Mouse (Mus musculus): ENCODE results near the gene Golph3.
A peak's percentile ranks its signal among the peaks of the same experiment; 100 is the strongest.
"Not testable (repeated sequence)": the region's sequence is repeated elsewhere in the genome, so short reads cannot be mapped to it uniquely, and the experiment has no call there.

Gene Golph3

DNA sequence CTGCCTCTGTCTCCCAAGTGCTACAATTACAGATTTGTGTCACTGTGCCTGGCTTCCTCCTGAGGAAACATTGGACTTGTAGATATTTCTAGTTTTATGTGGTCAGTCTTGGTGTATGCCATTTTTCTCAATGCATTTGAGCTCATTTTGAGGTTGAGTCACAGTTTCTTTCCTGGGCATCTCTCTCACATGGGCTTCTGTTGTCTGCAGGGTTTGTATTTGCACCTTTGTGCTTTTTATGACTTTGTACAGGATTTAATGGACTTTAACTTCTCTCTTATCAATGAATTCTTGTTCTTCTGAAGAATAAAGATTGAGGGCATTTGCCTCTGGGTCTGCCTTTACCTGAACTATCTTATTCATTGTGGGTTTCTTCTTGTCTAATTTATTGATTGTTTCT is 36.2 kb downstream of the Golph3 start:
- no peak for DNase-seq (ENCODE audit: low read depth, low spot score)

DNA sequence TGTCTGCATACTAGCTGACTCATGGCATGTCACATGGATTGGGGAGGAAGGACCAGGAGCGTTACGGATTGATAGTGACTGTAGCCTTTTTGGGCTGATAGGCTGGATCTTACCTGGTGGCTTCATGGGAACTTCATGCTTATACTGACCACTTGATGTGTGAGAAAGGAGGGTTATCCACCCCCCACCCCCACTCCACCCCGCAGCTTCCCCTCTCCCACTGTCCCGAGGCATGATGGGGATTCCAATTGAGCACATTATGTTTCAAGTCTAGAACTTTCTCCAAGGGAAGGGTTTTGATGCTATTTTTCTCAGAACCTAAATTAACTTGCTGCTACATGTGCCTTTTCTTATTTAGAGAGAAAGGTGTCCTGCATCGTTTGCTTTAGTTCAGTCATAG is 37.1 kb downstream of the Golph3 start:
- DNase-seq (ENCODE audit: low read depth, low spot score): no peak

DNA sequence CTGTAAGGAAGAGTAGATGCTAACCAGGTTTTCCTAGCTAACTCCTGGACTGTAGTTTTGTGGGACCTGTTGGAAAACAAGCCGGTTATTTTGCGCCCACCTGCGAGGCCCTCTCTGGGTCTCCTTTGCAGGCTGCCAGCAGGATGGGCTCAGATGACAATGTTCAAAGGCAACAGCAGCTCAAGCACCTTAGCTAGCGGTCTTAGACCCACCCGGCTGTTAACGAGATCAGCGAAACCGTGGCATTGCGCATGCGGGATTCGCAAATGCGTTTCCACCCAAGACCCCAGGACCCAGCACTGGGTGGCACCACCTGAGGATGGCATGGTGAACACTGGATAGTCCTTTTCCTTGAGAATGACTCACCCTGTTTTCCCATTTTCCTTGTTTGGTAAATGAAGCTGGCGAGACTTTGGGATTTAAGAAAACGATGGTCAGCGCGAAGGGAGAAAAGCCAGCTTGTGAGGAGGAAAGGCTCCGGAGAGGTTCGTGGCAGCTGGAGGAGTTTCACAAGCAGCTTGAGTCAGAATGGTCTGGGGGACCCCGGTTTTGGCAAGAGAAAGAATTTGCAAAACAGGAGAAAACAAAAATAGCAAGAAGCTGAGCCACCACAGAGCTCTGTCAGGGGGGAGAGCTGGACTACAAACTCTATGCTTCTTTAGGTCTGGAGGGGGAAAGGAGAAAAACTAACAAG is 39.4 kb downstream of the Golph3 start:
- DNase-seq (ENCODE audit: low read depth, low spot score): no peak

DNA sequence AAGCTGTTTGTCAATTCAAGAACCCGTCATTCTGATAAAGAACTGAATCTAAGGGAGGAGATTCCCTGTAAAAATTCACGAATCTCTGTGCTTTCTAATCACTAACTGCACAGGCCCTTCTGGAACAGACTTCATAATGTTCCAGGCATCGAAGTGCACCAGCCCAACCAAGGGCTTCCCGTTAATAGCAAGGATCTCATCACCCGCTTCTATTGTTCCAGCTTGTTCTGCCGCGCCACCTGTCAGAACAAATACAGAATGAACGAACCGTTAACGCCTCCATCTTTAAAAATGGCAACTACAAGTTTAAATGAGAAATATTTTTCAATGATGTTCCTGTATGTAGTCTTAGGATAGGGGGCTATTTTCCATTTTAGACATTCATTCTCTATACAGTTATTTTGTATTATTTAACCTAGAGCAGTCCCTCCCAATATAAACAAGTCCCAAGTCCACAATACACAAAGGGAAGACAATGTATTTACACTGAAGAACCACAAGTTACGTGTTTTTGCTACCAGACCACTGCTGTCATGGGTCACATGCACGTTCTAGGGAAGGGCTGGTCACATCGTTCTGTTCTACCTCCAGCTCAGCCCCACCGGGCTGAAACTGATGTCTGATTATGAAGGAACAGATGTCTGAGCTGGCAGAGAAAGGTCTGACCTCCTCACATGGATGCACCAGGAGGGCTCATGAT is 40.9 kb downstream of the Golph3 start:
- no peak for DNase-seq (ENCODE audit: low read depth, low spot score)

DNA sequence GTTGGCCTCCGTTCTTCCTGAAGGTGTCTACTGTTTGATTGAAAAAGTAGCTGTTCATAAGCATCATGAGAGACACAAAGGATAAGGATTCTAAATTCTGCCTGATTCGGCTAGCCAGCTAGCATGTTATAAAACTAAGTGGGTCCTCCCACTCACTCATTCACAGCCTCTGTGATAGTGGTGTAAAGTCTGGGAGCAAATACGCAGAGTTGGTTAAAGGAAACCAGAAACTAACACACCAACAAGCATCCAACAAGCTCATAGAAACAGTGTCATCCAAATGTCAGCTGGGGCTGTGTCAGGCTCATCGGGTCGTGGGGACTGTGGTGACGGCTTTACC is 41.4 kb downstream of the Golph3 start:
- no peak for DNase-seq (ENCODE audit: low read depth, low spot score)

DNA sequence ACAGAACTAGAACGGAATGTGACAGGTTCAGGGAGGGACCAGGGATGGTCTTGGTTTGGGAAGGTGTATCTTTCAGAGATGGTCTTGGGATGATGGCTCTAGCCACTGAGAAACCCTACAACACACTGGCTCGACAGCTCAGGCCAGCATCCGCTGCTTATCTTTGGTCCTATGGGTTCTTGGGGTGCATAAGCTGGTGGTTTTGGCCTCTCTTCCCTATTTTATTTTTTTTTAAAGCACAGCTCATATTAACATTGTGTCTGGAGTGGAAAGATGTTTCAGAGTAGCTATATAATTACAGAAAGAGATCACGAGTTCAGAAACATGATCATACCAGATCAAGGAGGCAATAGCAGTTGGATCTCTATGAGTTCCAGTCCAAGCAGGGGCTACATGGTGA is 42.8 kb downstream of the Golph3 start:
- no peak for DNase-seq (ENCODE audit: low read depth, low spot score)

DNA sequence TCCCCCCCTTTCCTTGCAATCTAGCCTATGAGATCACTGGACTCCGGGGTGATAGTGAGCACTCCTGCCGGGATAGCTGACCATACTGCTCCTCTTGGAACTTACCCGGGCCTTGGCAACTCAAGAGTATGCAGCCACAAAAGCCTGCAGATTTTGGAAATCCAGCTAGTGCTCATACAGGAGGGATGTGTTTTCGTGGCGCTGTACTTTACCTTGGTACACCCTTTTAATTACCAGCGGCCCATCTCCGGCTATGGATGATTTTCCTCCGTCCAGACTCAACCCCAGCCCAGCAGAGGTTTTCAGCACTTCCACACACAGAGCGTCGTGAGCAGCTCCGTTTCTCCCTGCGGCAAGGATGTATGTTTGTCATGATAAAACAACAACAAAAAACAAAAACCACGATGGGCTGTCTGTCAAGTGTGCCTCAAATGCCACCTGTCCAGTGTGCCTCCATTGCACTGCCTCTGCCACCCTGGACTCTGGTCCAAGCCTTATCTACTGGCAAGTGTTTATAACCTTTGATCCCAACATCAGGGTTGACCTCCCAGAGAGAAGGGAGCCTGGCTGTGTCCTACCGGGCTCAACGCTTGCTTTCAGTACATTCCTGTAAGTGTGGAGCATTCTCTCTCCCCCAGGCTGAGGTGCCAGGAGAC is 44.3 kb downstream of the Golph3 start:
- no peak for DNase-seq (ENCODE audit: low read depth, low spot score)

DNA sequence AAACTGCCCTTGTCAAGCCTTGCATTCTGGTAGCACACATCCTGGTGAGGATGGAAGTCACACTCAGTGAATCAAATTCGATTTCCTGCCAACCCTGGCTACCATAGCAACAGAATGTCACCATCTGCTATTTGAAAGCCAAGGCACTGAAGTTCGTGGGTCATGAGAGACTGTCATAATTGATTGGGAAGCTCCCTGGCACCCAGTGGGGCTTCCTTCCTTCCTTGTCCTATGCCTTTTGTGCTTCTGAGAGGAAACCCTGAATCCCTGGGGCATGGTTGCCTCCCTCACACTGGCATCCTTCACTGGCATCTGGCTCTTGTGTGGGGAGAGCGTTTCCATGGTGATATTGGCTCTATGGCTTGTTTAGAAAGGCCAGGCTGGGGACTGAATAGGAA is 44.8 kb downstream of the Golph3 start:
- no peak for DNase-seq (ENCODE audit: low read depth, low spot score)

DNA sequence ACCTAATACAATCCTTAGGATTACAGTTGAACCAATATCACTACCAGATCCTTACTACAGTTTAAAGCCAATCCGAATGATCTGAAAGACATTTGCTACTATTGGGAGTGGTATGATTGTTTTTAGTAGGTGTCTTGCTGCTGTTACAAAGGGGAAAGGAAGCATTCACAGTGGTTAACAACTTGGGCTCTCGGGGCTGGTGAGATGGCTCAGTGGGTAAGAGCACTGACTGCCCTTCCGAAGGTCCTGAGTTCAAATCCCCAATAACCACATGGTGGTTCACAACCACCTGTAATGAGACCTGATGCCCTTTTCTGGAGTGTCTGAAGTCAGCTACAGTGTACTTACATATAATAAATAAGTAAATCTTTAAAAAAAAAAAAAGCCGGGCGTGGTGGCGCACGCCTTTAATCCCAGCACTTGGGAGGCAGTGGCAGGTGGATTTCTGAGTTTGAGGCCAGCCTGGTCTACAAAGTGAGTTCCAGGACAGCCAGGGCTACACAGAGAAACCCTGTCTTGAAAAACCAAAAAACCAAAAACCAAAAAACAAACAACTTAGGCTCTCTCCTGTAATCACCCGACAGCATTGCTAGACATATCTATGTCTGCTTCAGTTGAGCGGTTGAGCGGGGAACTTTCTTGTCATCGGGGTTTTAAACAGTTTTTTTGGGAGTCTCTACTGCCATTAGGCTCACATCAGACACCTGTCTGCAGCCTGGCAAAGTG is 45.5 kb downstream of the Golph3 start:
- not testable (repeated sequence) for DNase-seq (ENCODE audit: low read depth, low spot score)

DNA sequence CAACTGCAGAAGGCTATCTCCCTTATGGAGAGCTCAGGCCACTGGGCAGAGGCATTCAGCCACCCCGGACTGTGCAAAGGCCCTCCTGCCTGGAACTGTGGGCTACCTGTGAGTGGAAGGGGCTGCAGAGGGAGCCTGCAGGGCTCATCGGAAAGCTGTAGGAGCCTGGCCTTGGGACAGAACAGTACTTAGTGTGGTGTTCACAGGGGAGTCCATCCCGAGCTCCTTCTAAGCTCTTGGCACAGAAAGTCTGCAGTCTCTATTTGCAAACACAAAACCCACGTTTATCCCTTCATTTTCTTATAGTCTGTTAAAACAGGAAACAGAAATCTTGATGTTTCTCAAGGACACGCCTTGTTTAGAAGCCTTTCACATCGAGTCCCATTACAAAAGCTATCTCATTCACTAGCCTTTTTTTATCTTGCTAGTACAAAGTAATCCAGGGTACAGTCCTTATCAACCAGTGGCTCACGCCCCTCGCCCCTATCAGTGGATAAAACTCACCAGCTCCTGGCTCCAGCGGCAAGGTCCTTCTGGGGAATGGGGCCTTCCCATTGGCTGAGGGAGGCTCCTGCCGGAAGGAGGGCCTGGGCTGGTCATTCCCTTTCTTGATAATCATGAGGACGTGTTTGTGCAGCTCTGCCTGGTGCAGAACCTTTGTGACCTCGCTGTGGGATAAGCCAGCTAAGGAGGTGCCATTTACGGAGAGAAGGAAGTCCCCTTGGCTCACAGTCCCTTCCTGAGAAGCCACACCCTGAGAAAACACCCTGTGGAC is 46.2 kb downstream of the Golph3 start:
- DNase-seq (ENCODE audit: low read depth, low spot score): no peak

DNA sequence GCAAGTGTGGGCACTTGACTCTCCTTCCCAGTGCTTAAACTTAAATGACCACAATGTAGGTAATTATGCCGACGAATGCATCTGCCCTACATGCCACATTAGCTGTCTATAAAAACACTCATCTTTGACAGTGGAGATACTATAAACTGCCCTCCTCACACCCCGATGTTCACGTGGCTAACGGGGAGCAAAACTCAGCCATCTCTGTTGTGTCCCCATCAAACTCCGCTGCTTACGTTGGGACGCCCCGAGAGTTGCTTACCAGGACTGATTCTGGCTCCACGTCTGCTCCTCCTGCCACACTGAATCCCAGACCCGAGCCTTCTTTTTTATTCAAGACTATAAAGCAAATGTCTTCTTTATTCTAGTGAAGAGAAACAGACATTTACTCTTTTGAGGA is 47.1 kb downstream of the Golph3 start:
- no peak for DNase-seq (ENCODE audit: low read depth, low spot score)

DNA sequence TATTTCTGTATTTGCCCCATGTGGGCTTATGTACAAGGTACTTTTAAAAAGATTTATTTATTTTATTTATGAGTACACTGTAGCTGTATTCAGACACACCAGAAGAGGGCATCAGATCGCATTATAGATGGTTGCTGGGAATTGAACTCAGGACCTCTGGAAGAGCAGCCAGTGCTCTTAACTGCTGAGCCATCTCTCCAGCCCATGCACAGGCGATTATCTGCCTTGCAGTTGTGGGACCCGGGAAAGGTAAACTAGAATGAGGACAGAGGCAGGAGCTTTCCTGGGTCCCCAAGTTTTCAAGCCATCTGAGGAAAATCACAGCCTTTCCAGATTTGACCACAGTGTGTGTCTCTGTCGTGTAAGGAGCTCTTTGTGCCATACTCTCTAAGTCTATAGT is 47.6 kb downstream of the Golph3 start:
- no peak for DNase-seq (ENCODE audit: low read depth, low spot score)

DNA sequence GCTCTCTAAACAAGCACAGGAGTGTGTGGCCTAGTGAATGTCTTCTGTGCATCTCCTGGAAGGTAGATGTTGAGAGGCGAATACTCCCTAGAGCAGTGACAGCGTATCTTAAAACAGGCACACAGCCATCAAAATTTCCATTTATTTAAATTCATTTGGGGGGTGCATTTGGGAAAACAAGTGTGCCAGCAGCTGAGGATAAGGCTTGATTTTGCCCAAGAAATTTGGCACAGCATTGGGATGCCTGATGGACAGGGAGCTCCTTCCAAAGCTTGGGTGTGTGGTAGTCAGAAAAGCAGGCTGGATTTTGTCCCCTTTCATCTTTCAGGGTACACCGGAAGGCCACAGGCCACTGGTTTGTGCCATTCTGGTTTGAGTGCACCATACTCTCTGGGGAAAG is 48.8 kb downstream of the Golph3 start:
- DNase-seq (ENCODE audit: low read depth, low spot score): no peak

DNA sequence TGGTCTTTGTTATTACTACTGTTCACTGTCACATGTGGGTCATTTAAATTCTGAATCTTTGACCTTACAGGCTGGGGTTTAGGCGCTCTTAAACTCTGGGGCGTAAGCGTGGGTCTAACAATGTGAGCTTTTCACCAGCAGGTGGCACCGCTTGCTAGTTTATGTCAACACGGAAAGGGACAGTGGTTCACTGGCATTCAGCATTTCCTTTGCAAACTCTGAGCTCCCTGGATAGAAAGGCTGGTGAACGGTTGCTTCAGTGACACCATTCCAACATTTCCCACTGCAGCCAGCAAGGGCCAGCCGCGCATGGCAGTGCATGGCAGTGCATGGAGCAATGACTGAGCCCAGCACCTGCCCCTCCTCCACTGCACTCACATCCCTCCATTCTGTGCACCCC is 49.9 kb downstream of the Golph3 start:
- peak; percentile 64 for DNase-seq (ENCODE audit: low read depth, low spot score)

DNA sequence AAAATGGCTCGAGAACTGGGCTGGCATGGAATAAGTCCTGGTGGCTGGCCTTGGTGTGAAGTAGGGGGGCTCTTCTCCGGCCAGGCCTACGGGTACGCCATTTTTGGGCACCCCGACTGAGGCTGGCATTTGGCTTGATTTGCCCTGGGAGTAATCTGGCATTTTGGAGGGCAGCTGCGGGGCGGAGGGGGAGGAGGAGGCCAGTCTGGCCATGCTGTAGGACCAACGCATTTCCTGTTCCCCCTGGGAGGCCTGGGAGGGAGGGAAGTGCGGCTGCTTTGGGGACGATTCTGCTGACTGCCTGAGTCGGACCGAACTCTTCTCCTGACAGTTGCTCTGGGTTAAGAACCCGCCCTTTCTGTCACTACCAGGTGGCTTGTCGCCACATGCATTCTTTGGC is 52.2 kb downstream of the Golph3 start:
- DNase-seq (ENCODE audit: low read depth, low spot score): no peak

DNA sequence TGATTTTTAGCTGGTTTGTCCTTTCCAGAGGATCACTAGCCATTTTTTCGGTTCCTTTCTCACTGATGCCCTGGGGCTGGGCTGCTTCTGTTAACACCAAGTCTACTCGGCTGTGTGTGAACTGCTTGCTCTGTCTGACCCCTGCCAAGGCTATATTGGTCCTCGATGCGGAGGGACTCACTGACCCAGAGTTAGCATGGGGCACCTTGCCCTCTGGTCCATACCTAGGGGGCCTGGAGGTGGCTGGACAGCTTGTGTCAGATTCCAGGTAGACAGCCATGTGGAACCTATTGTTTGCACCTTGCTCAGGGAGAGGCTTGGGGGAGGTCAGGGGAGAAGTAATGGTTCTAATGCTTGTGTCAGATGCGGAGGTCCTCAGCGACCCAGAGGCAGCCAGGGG is 52.7 kb downstream of the Golph3 start:
- DNase-seq (ENCODE audit: low read depth, low spot score): no peak

DNA sequence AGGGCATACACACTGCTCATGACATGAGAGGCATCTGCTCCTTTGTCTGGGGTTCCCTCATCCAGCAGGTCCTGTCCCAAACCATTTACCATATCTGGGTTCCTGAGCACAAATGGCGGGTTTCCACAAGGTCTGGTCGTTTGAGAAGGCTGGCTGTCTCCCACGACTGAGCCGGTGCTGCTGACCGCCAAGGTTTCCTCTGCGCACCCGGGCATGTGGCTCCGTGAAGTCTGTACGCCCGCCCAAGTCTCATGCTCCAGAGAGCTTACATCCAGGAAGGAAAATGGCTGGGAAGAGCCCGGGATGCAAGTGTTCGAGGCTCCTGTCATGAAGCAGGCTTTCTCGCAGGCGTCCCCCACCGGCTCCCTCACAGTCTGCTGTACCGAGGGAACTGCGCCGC is 53.7 kb downstream of the Golph3 start:
- DNase-seq (ENCODE audit: low read depth, low spot score): no peak

DNA sequence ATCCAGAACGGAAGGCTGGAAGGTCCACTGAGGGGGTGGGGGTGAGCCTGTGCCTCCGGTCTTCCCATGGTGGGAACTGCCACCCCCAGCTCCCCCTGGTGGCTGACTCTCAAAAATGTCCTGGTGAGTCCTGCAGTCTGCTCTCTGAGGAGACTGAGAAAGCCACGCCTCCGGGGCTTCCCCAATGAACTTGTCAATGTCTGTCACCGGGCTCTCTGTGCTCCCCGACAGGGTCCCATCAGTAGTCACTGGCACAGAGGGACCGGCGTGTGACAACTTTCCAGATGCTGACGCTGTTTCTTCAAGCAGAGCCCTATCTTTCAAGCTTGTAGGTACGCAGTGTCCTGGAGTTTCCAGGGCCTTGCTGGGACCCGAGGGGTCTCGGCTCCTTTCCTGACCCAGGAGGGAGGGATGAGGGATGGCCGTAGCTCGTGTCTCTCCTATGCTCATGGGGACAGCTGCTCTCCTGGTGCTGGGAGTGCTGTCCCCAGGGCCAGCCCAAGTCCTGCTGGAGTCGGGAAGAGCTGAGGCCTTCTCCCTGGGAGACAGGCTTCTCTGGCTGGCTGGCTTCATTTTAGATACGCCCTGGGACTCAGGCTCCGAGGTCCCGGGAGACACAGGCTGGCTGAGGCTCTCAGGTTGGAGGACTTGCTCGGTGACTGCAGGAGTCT is 54.5 kb downstream of the Golph3 start:
- DNase-seq (ENCODE audit: low read depth, low spot score): peak; percentile 72

DNA sequence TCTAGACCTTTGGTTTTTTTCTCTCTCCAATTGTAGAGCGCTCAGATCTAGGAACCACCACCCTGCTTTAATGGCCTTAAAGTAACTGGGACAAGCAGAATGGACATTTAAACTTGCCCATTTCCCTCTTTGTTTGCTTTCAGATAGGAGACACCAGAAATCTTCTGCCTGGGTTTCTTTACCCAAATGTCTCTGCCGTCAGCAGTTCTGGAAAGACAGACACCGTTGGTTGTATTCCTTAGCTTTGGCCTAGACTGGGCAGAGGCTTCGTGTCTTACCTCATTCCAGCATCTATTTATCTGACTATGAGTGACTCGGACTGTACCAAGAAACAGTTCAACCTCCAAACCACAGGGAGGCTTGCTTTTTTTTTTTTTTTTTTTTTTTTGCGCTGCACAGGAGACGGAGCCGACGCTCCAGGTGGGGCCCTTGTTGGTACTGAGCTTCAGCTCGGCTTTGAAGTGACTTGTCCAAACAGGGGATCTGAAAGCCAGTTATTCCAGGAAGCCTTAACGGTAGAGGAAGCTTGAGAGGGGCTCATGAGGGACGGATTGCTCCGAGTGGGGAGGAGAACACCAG is 55.3 kb downstream of the Golph3 start:
- DNase-seq (ENCODE audit: low read depth, low spot score): no peak

DNA sequence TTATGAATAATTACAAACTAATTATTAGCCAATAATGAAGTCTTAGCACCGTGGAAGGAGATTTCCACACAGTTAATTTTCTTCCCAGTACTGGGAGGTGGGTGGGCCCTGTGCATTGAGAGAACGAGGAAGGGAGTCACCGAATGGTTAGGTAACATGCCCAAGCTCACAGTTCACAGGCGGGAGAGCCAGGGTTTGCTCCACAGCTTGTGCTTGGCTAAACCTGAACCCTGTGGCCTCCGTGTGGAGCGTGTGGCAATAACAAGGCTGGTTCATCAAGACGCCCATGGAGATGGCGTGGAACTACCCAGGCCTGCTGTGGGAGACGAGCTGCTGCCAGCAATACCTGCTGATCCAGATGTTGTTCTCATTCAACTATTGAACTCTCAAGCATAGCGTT is 56.5 kb downstream of the Golph3 start:
- no peak for DNase-seq (ENCODE audit: low read depth, low spot score)

DNA sequence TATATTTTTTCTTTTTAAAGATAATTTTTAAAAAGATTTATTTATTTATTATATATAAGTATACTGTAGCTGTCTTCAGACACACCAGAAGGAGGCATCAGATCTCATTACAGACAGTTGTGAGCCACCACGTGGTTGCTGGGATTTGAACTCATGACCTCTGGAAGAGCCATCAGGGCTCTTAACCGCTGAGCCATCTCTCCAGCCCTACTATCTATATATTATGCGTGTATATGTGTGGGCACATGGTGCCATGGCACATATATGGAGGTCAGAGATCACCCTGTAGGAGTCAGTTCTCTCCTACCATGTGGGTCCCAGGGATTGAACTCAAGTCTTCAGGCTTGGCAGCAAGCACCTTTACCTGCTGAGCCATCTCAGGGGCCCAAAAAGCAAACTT is 58.8 kb downstream of the Golph3 start:
- DNase-seq (ENCODE audit: low read depth, low spot score): no peak
